23 mouse cellular contexts compared by ENCODE assay signal in the genomic region with DNA sequence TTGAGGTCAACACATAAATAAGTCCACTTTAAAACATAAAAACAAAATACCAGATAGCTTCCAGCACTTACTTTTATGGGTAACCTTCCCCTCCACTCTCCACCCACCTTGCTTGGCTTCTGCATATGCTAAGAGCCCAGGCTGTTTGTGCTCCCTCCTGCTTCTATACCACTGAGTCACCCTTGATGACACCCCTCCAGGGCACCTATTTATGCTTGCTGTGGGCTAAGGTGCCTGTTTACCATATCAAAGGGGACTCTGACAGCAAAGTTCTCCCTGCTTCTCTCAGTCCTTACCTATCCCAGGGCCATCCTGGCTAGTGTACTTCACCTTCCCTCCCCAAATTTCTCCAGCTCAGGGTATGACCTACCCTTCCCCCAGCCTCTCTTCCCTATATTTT.
"Had no signal": no experiment of that assay in that cellular context is flagged by ENCODE, and none has a peak within 500 bp of the region (broad histone marks: within the 10 kb centered on the region; RNA-seq: fewer than 3 reads in every experiment).

No protein-coding gene starts in this region.

- H3K9ac ChIP-seq: heart, embryonic 12.5 days; hindbrain, embryonic 12.5 days; hindbrain, embryonic 14.5 days; intestine, embryonic 15.5 days; limb, embryonic 13.5 days; limb, embryonic 15.5 days; liver, embryonic 12.5 days; liver, embryonic 14.5 days had no signal

- H3K36me3 ChIP-seq: heart, embryonic 10.5 days; heart, embryonic 12.5 days; hindbrain, embryonic 10.5 days; hindbrain, embryonic 12.5 days; intestine, embryonic 15.5 days; limb, embryonic 13.5 days; limb, embryonic 15.5 days; liver, embryonic 12.5 days had no signal

- H3K9me3 ChIP-seq: heart, embryonic 10.5 days; heart, embryonic 12.5 days; hindbrain, embryonic 10.5 days; hindbrain, embryonic 12.5 days; intestine, embryonic 15.5 days; limb, embryonic 13.5 days; limb, embryonic 15.5 days; liver, embryonic 12.5 days had no signal

- H3K4me3 ChIP-seq: gastrocnemius, adult 2 months; heart, embryonic 10.5 days; heart, embryonic 12.5 days; hindbrain, embryonic 10.5 days; hindbrain, embryonic 12.5 days; intestine, embryonic 15.5 days; layer of hippocampus, adult 2 months; limb, embryonic 13.5 days; limb, embryonic 15.5 days; liver, embryonic 12.5 days had no signal

- H3K27me3 ChIP-seq: heart, embryonic 12.5 days; hindbrain, embryonic 12.5 days; intestine, embryonic 15.5 days; limb, embryonic 13.5 days; limb, embryonic 15.5 days; liver, embryonic 12.5 days had no signal

- H3K27ac ChIP-seq: gastrocnemius, adult 2 months; heart, embryonic 10.5 days; hindbrain, embryonic 10.5 days; hindbrain, embryonic 12.5 days; hindbrain, embryonic 14.5 days; intestine, embryonic 15.5 days; layer of hippocampus, adult 2 months; limb, embryonic 13.5 days; limb, embryonic 15.5 days; liver, embryonic 12.5 days; liver, embryonic 14.5 days had no signal

- DNase-seq: gastrocnemius, adult 2 months; gastrocnemius, postnatal 10 days; gastrocnemius, postnatal 25 days; heart, adult 18-20 months; heart, postnatal 10 days; heart, postnatal 4 days; kidney, adult 18-20 months; kidney, adult 8-10 months; kidney, postnatal 10 days; kidney, postnatal 25 days; kidney, postnatal 4 days; left cerebral cortex, postnatal 4 days had no signal

- H3K4me1 ChIP-seq: hindbrain, embryonic 10.5 days; hindbrain, embryonic 12.5 days; intestine, embryonic 15.5 days; liver, embryonic 12.5 days had no signal
